Mouse (Mus musculus) left cerebral cortex, postnatal 36 days (tissue): ENCODE measurements around the gene Map2k4. TPM values are rescaled to one million over a fixed set of nuclear protein-coding genes. Genes with fewer than 3 reads are reported as not detected.

Source experiments
- DNase-seq, 2 experiments: peaks; one replicate each; pipeline ENCODE4 v3.0.0; 2021 to 2022; ENCODE audit warnings: low spot score in 2 of 2, mixed read lengths in 1 of 2
- intact Hi-C: fragments of 180-260 bp; cut with DNase I; formaldehyde crosslinking; loops from one replicate; pipeline ENCODE4 v1.15.1; 2025
- total RNA-seq, 2 experiments: library from RNA; stranded (reverse); gene quantifications; 2 replicates each; pipeline ENCODE4 v1.2.3; 2021

Gene Map2k4
- total RNA-seq, 2 experiments from 2014 or later = 181 to 189 TPM

GRCm38 (mm10) chr11:65777810-65778209 lies 10.3 kb downstream of the Map2k4 start:
- DNase-seq = no peak
- intact Hi-C loops = no loop called here

GRCm38 (mm10) chr11:65776906-65777611 lies 11.0 kb downstream of the Map2k4 start:
- DNase-seq = no peak
- intact Hi-C loops = no loop called here

GRCm38 (mm10) chr11:65773946-65774656 lies 14.0 kb downstream of the Map2k4 start:
- DNase-seq = no peak
- intact Hi-C loops = no loop called here

GRCm38 (mm10) chr11:65773535-65773934 lies 14.6 kb downstream of the Map2k4 start:
- intact Hi-C loops = no loop called here
- no peak for DNase-seq

GRCm38 (mm10) chr11:65771546-65771945 lies 16.6 kb downstream of the Map2k4 start:
- DNase-seq = no peak
- intact Hi-C loops = no loop called here

GRCm38 (mm10) chr11:65769990-65770389 lies 18.1 kb downstream of the Map2k4 start:
- DNase-seq = no peak
- intact Hi-C loops = no loop called here

GRCm38 (mm10) chr11:65768445-65768844 lies 19.7 kb downstream of the Map2k4 start:
- intact Hi-C loops = no loop called here
- DNase-seq = no peak

- DNase-seq = no peak
- intact Hi-C loops = no loop called here
Observed at GRCm38 (mm10) chr11:65760912-65761311, 27.2 kb downstream of the Map2k4 start.

- no peak for DNase-seq
- intact Hi-C loops = no loop called here
Observed at GRCm38 (mm10) chr11:65759350-65759749, 28.7 kb downstream of the Map2k4 start.

GRCm38 (mm10) chr11:65754161-65754560 lies 33.9 kb downstream of the Map2k4 start:
- DNase-seq = no peak
- intact Hi-C loops = no loop called here

- intact Hi-C loops = no loop called here
- no peak for DNase-seq
Observed at GRCm38 (mm10) chr11:65753593-65753992, 34.5 kb downstream of the Map2k4 start.

GRCm38 (mm10) chr11:65750546-65750945 lies 37.6 kb downstream of the Map2k4 start:
- intact Hi-C loops = no loop called here
- DNase-seq = no peak

- intact Hi-C loops = no loop called here
- no peak for DNase-seq
Observed at GRCm38 (mm10) chr11:65747433-65747832, 40.7 kb downstream of the Map2k4 start.

GRCm38 (mm10) chr11:65745707-65746333 lies 42.3 kb downstream of the Map2k4 start:
- DNase-seq = peak; percentile 26 to 35
- intact Hi-C loops = no loop called here

- no peak for DNase-seq
- intact Hi-C loops = no loop called here
Observed at GRCm38 (mm10) chr11:65743866-65744265, 44.2 kb downstream of the Map2k4 start.

GRCm38 (mm10) chr11:65740811-65741210 lies 47.3 kb downstream of the Map2k4 start:
- no peak for DNase-seq
- intact Hi-C loops = no loop called here

- intact Hi-C loops = no loop called here
- no peak for DNase-seq
Observed at GRCm38 (mm10) chr11:65740390-65740789, 47.7 kb downstream of the Map2k4 start.

- DNase-seq = no peak
- intact Hi-C loops = no loop called here
Observed at GRCm38 (mm10) chr11:65739880-65740279, 48.2 kb downstream of the Map2k4 start.

- intact Hi-C loops = no loop called here
Observed at GRCm38 (mm10) chr11:65734656-65735055, 53.4 kb downstream of the Map2k4 start.

GRCm38 (mm10) chr11:65729623-65730217 lies 58.4 kb downstream of the Map2k4 start:
- intact Hi-C loops = no loop called here
- no peak for DNase-seq

More at GRCm38 (mm10) chr11:65734656-65735055, 53.4 kb downstream of the Map2k4 start:
- DNase-seq = no peak
